9 mouse cellular contexts compared by ENCODE assay signal in the genomic region with DNA sequence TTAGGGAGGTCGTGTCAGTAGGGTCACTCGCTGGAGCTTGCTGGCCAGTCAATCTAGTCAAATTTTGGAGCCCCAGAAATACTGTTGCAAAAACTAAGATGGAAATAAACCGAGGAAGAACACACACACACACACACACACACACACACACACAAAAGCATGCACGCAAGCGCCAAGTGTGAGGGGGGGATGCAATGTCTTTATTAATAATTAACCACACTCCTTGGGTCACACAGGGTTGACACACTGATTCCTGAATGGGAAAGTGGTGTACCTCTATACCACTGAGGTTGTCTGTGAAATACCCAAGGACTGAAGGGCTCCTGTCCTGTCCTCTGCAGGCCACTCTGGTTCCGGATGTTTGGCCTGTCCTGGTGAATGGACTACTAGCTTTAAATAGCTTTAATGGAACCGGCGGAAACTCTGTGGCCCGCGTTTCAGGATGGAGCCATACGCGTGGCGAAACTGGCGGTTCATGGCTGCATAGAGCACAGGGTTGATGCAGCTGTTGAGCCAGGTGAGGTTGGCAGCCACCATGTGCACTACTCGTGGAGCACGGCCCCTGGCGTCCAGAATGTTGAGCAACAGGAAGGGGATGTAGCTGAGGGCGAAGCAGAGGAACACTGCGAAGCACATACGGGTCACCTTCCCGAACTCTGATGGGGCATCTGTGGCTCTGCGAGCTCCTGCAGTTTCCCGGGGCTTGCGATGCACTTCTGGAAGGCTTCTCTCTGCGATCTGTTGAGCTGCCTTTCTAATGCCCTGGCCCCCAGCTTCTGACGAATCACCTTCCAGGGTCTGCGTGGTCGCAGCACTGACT. TPM values are rescaled to one million over a fixed set of nuclear protein-coding genes. Genes with fewer than 3 reads are reported as not detected.
DNase-seq lines count a peak whose midpoint lies in the region; ATAC-seq lines count a peak whose summit lies in the region.
"Had no signal": no experiment of that assay in that cellular context is flagged by ENCODE, and none has a peak within 500 bp of the region (broad histone marks: within the 10 kb centered on the region; RNA-seq: fewer than 3 reads in every experiment).

No protein-coding gene starts in this region.

- H3K27me3 ChIP-seq in forebrain, embryonic 14.5 days (replicated peaks; ENCODE audit: control insufficient read depth, insufficient read depth, low read length), result no peaks in the 10 kb centered on the region
- H3K27me3 ChIP-seq in midbrain, embryonic 11.5 days (ENCODE audit: control insufficient read depth, insufficient read depth, low read length), result no peaks in the 10 kb centered on the region; the same call in 1 of the 2 replicates
- H3K27me3 ChIP-seq: Patski had no signal

- no peak overlapping the region for H3K4me3 ChIP-seq in forebrain, embryonic 14.5 days (ENCODE audit: low read depth, low read length)
- no peak overlapping the region for H3K4me3 ChIP-seq in midbrain, embryonic 11.5 days (ENCODE audit: low read depth, low read length)

- H3K4me2 ChIP-seq in forebrain, embryonic 14.5 days (ENCODE audit: low read length), result 0 out of 2 replicates have a peak overlapping the region, but pooled peaks have one; percentile 5
- H3K4me2 ChIP-seq in midbrain, embryonic 11.5 days, result peak overlapping the region; percentile 0; the same call in 1 of the 2 replicates

- H3K4me1 ChIP-seq in forebrain, embryonic 14.5 days (ENCODE audit: control insufficient read depth, insufficient read depth, low read length), result peaks cover 20% of the 10 kb centered on the region
- peaks cover 27% of the 10 kb centered on the region for H3K4me1 ChIP-seq in midbrain, embryonic 11.5 days (ENCODE audit: control insufficient read depth, insufficient read depth, low read length)

- DNase-seq in kidney, adult 11 months, result peak; percentile 47
- no peak for DNase-seq in kidney, adult 8-10 months
- DNase-seq in forebrain, embryonic 14.5 days (ENCODE audit: low spot score), result no peak
- DNase-seq in kidney, postnatal 14 days, result peak; percentile 58
- peak; percentile 89 for DNase-seq in midbrain, embryonic 11.5 days (ENCODE audit: low spot score, missing footprints)
- DNase-seq in natural killer cell, adult 2 months (ENCODE audit: low spot score in 2 of 2), result no peak
- DNase-seq in spleen, postnatal 10 days (ENCODE audit: low spot score in 2 of 2), result no peak

- H3K27ac ChIP-seq in forebrain, embryonic 14.5 days (ENCODE audit: low read depth, low read length), result no peak overlapping the region
- H3K27ac ChIP-seq in midbrain, embryonic 11.5 days (ENCODE audit: low read depth, low read length), result no peak overlapping the region

- 48% methylated on average over 28 of the region's 28 CpGs for whole genome bisulfite sequencing in forebrain, embryonic 14.5 days
- 43% methylated on average over 28 of the region's 28 CpGs for WGBS in midbrain, embryonic 11.5 days

- peak overlapping the region; percentile 41; the same call in 1 of the 2 replicates for H3K9ac ChIP-seq in forebrain, embryonic 14.5 days (ENCODE audit: low read length)
- H3K9ac ChIP-seq in midbrain, embryonic 11.5 days (ENCODE audit: low read length), result 0 out of 2 replicates have a peak overlapping the region, but pooled peaks have one; percentile 6

- no peaks in the 10 kb centered on the region for H3K9me3 ChIP-seq in forebrain, embryonic 14.5 days (replicated peaks; ENCODE audit: control insufficient read depth, low read length)
- H3K9me3 ChIP-seq in midbrain, embryonic 11.5 days (ENCODE audit: control insufficient read depth, low read length), result no peaks in the 10 kb centered on the region

- H3K36me3 ChIP-seq in forebrain, embryonic 14.5 days (ENCODE audit: control insufficient read depth, insufficient read depth, low read length), result no peaks in the 10 kb centered on the region
- no peaks in the 10 kb centered on the region for H3K36me3 ChIP-seq in midbrain, embryonic 11.5 days (ENCODE audit: control insufficient read depth, insufficient read depth, low read length)

- no peak for ATAC-seq in forebrain, embryonic 14.5 days
- ATAC-seq in midbrain, embryonic 11.5 days (ENCODE audit: low FRiP score), result no peak
- ATAC-seq in monocyte, adult 5-6 weeks (replicated peaks; ENCODE audit: insufficient number of reproducible peaks, low FRiP score, low TSS enrichment, poor library complexity, severe bottlenecking), result no peak
- ATAC-seq: Patski had no signal

RNA-seq across cellular contexts. Expression of gene Gpr84, which starts 2.1 kb away (rescaled TPM):
- 0.39 and 0.47 TPM in 2 replicates for polyA plus RNA-seq in forebrain, embryonic 14.5 days (2014; fragmentation: Nextera tagmentation; extraction: Ambion mirVana)
- 0.12 and 0.23 TPM in 2 replicates for polyA plus RNA-seq in midbrain, embryonic 11.5 days (2014; fragmentation: Nextera tagmentation; extraction: Ambion mirVana)
- total RNA-seq in monocyte, adult 5-6 weeks (2017), result 0.53 to 1.2 TPM (median 0.87 TPM) in 3 replicates
- polyA plus RNA-seq: Patski had no signal

RNA-seq across cellular contexts. Expression of gene Zfp385a, which starts 31.6 kb away (rescaled TPM):
- polyA plus RNA-seq in forebrain, embryonic 14.5 days (2014; fragmentation: Nextera tagmentation; extraction: Ambion mirVana), result 11.7 and 13.9 TPM in 2 replicates
- polyA plus RNA-seq in midbrain, embryonic 11.5 days (2014; fragmentation: Nextera tagmentation; extraction: Ambion mirVana), result 19.4 and 24.3 TPM in 2 replicates
- 0.85 to 3.7 TPM (median 1.7 TPM) in 3 replicates for total RNA-seq in monocyte, adult 5-6 weeks (2017)

RNA-seq across cellular contexts. Expression of gene Copz1, which starts 35.8 kb away (rescaled TPM):
- polyA plus RNA-seq in forebrain, embryonic 14.5 days (2014; fragmentation: Nextera tagmentation; extraction: Ambion mirVana), result 261 and 271 TPM in 2 replicates
- 286 and 307 TPM in 2 replicates for polyA plus RNA-seq in midbrain, embryonic 11.5 days (2014; fragmentation: Nextera tagmentation; extraction: Ambion mirVana)
- 47.5 to 52.5 TPM (median 50.3 TPM) in 3 replicates for total RNA-seq in monocyte, adult 5-6 weeks (2017)

RNA-seq across cellular contexts. Expression of gene Nfe2, which starts 50.1 kb away (rescaled TPM):
- polyA plus RNA-seq in forebrain, embryonic 14.5 days (2014; fragmentation: Nextera tagmentation; extraction: Ambion mirVana), result 0.42 and 1.1 TPM in 2 replicates
- 6.8 and 6.9 TPM in 2 replicates for polyA plus RNA-seq in midbrain, embryonic 11.5 days (2014; fragmentation: Nextera tagmentation; extraction: Ambion mirVana)
- total RNA-seq in monocyte, adult 5-6 weeks (2017), result 85.2 to 136 TPM (median 112 TPM) in 3 replicates
- polyA plus RNA-seq: Patski had no signal

RNA-seq across cellular contexts. Expression of gene Itga5, which starts 58.3 kb away (rescaled TPM):
- 5.3 and 7.7 TPM in 2 replicates for polyA plus RNA-seq in forebrain, embryonic 14.5 days (2014; fragmentation: Nextera tagmentation; extraction: Ambion mirVana)
- 15.9 and 18.1 TPM in 2 replicates for polyA plus RNA-seq in midbrain, embryonic 11.5 days (2014; fragmentation: Nextera tagmentation; extraction: Ambion mirVana)
- 3.1 to 26.6 TPM (median 11.4 TPM) in 3 replicates for total RNA-seq in monocyte, adult 5-6 weeks (2017)

Comparison
In these comparisons a context has a peak if more than half of its experiments do, and no peak if none do; other contexts are left out.
1. DNase-seq: peak in kidney, adult 11 months (single experiment), kidney, postnatal 14 days (single experiment) and midbrain, embryonic 11.5 days (single experiment); none in kidney, adult 8-10 months (0 of 2), forebrain, embryonic 14.5 days (single experiment), natural killer cell, adult 2 months (0 of 2) and spleen, postnatal 10 days (0 of 2).